In the genomic region with DNA sequence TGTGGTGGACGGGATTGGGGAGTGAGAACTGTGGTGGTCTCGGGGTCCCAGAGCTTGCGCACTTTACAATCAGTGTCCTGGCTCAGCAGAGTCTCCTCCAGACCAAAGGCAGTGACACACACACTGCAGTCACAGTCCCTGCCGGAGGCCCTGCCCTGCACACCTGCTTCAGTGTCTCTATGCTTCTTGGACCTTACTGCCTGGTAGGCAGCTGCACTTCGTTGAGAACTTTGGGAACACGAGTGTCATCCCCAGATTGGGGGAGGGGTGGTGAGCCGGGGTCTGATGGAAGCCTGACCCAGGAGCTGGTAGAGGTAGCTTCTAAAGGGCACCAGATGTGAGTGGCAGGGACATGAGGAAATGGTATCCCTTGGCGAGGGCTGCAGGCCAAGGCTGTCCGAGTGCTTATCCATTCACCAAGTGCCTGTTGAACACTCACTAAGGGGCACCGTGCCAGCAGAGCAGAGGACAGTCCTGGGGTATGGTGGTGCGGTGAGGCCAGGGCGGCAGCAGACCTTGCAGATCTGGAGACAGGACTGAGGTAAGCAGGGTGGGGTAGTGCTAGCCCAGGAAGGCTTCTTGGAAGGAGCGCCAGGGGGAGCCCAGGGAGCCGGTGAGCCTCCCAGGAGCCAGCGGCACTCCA, we compare ENCODE assay signal across 8 mouse cellular contexts. TPM values are rescaled to one million over a fixed set of nuclear protein-coding genes. Genes with fewer than 3 reads are reported as not detected.
DNase-seq lines count a peak whose midpoint lies in the region; ATAC-seq lines count a peak whose summit lies in the region.

No protein-coding gene starts in this region.

- H3K4me1 ChIP-seq in kidney, embryonic 14.5 days (ENCODE audit: control insufficient read depth, insufficient read depth, low read length): peaks cover 43% of the 10 kb centered on the region

- H3K27me3 ChIP-seq in kidney, embryonic 14.5 days (ENCODE audit: control insufficient read depth, insufficient read depth, low read length): no peaks in the 10 kb centered on the region

- no peak overlapping the region for H3K4me2 ChIP-seq in kidney, embryonic 14.5 days (replicated peaks; ENCODE audit: low read depth, low read length)

- peak; percentile 35 for DNase-seq in retina, postnatal 1 day
- no peak for DNase-seq in retina, embryonic 14.5 days (ENCODE audit: low spot score)
- DNase-seq in gastrocnemius, postnatal 10 days: peak; percentile 67
- DNase-seq in lung, postnatal 25 days (ENCODE audit: low spot score): peak; percentile 51
- DNase-seq in frontal cortex, postnatal 36 days (ENCODE audit: low spot score in 2 of 2): no peak
- DNase-seq in layer of hippocampus, adult 18-20 months (ENCODE audit: low spot score in 2 of 2): no peak

- no peak for ATAC-seq in kidney, embryonic 14.5 days (ENCODE audit: low FRiP score, low TSS enrichment)
- ATAC-seq in cerebellum, adult (ENCODE audit: insufficient number of reproducible peaks, low FRiP score, low TSS enrichment): no peak

- H3K9me3 ChIP-seq in kidney, embryonic 14.5 days (ENCODE audit: control insufficient read depth, low read length): no peaks in the 10 kb centered on the region

- H3K27ac ChIP-seq in kidney, embryonic 14.5 days (ENCODE audit: low read depth, low read length): peak overlapping the region; percentile 62

- no peak overlapping the region for H3K4me3 ChIP-seq in kidney, embryonic 14.5 days (ENCODE audit: low read length)

- H3K9ac ChIP-seq in kidney, embryonic 14.5 days (ENCODE audit: low read depth, low read length): 0 out of 2 replicates have a peak overlapping the region, but pooled peaks have one; percentile 31

- WGBS in kidney, embryonic 14.5 days: 60% methylated on average over 15 of the region's 15 CpGs

- no peaks in the 10 kb centered on the region for H3K36me3 ChIP-seq in kidney, embryonic 14.5 days (ENCODE audit: control insufficient read depth, insufficient read depth, low read length)

RNA-seq across cellular contexts. Expression of gene Fance, which starts 33.4 kb away (rescaled TPM):
- 10 to 100 TPM; 14.8 to 20.1 TPM for total RNA-seq in gastrocnemius, postnatal 10 days (2021)
- 24.1 and 31.9 TPM in 2 replicates for polyA plus RNA-seq in kidney, embryonic 14.5 days (2014; fragmentation: Nextera tagmentation; extraction: Ambion mirVana)
- total RNA-seq in layer of hippocampus, adult 18-20 months (2021): 10 to 100 TPM; 22.8 to 26.0 TPM

RNA-seq across cellular contexts. Expression of gene Ppard, which starts 47.4 kb away (rescaled TPM):
- total RNA-seq in gastrocnemius, postnatal 10 days (2021): 10 to 100 TPM; 30.2 to 31.5 TPM
- 2.3 and 3.5 TPM in 2 replicates for polyA plus RNA-seq in kidney, embryonic 14.5 days (2014; fragmentation: Nextera tagmentation; extraction: Ambion mirVana)
- 10 to 100 TPM; 22.5 to 26.0 TPM for total RNA-seq in layer of hippocampus, adult 18-20 months (2021)

RNA-seq across cellular contexts. Expression of gene Rpl10a, which starts 48.4 kb away (rescaled TPM):
- total RNA-seq in gastrocnemius, postnatal 10 days (2021): 100 to 1,000 TPM; 699 to 738 TPM
- polyA plus RNA-seq in kidney, embryonic 14.5 days (2014; fragmentation: Nextera tagmentation; extraction: Ambion mirVana): 911 and 1,064 TPM in 2 replicates
- total RNA-seq in layer of hippocampus, adult 18-20 months (2021): 100 to 1,000 TPM; 356 to 365 TPM

Comparison
In these comparisons a context has a peak if more than half of its experiments do, and no peak if none do; other contexts are left out.
1. DNase-seq: peak in retina, postnatal 1 day (single experiment), gastrocnemius, postnatal 10 days (single experiment) and lung, postnatal 25 days (single experiment); none in retina, embryonic 14.5 days (single experiment), frontal cortex, postnatal 36 days (0 of 2) and layer of hippocampus, adult 18-20 months (0 of 2).